Mouse (Mus musculus) embryonic fibroblast, embryonic 13.5 days (primary cell): ENCODE measurements around the gene Pyroxd2.

Experiments
- CTCF ChIP-seq: IDR thresholded peaks from 2 replicates; pipeline ENCODE4 v1.5.1; 2011; ENCODE audit warnings: mild to moderate bottlenecking, control low read depth, low read length, moderate library complexity, borderline replicate concordance; ENCODE audit not compliant: insufficient read depth
- POLR2A ChIP-seq: IDR thresholded peaks from 2 replicates; pipeline ENCODE4 v1.6.1; 2011; ENCODE audit warnings: low read depth, mild to moderate bottlenecking, control low read depth, low read length, moderate library complexity

- TF ChIP-seq POLR2A (no peak), CTCF (no peak)
These were observed 30.1 kb downstream of the Pyroxd2 start for GRCm38 (mm10) chr19:42722500-42722899.
